Mouse (Mus musculus) left cerebral cortex, postnatal 25 days (tissue): ENCODE measurements around the gene Aox1. TPM values are rescaled to one million over a fixed set of nuclear protein-coding genes. Genes with fewer than 3 reads are reported as not detected.
A peak's percentile ranks its signal among the peaks of the same experiment; 100 is the strongest.

ENCODE experiments used
- DNase-seq, 2 experiments: peaks; one replicate each; pipeline ENCODE4 v3.0.0; 2022; ENCODE audit warnings: low spot score in 2 of 2, mixed read lengths in 1 of 2
- intact Hi-C: fragments of 180-260 bp; cut with DNase I; formaldehyde crosslinking; loops from one replicate; pipeline ENCODE4 v1.15.1; 2025
- total RNA-seq, 2 experiments: library from RNA; stranded (reverse); gene quantifications; 2 replicates each; pipeline ENCODE4 v1.2.3; 2021

The Aox1 gene
- total RNA-seq, 2 experiments from 2014 or later, result 2.3 to 2.6 TPM

- intact Hi-C loops, result no loop called here
- DNase-seq, result no peak
Observed at GRCm38 (mm10) chr1:58056939-58057338, 27.2 kb downstream of the Aox1 start.

GRCm38 (mm10) chr1:58058846-58059245, 29.1 kb downstream of the Aox1 start:
- intact Hi-C loops, result no loop called here
- DNase-seq, result no peak

- intact Hi-C loops, result no loop called here
- DNase-seq, result no peak
Observed at GRCm38 (mm10) chr1:58062131-58062530, 32.4 kb downstream of the Aox1 start.

- intact Hi-C loops, result no loop called here
Observed at GRCm38 (mm10) chr1:58065151-58065550, 35.4 kb downstream of the Aox1 start.

GRCm38 (mm10) chr1:58065606-58066005, 35.9 kb downstream of the Aox1 start:
- intact Hi-C loops, result no loop called here
- no peak for DNase-seq

More at GRCm38 (mm10) chr1:58065151-58065550, 35.4 kb downstream of the Aox1 start:
- DNase-seq, result no peak

- DNase-seq, result no peak
- intact Hi-C loops, result no loop called here
Observed at GRCm38 (mm10) chr1:58069181-58069580, 39.5 kb downstream of the Aox1 start.

GRCm38 (mm10) chr1:58070091-58070490, 40.4 kb downstream of the Aox1 start:
- DNase-seq, result peak in 1 of 2 experiments; percentile 21
- intact Hi-C loops, result no loop called here

- no peak for DNase-seq
- intact Hi-C loops, result no loop called here
Observed at GRCm38 (mm10) chr1:58071006-58071405, 41.3 kb downstream of the Aox1 start.

- intact Hi-C loops, result no loop called here
- DNase-seq, result no peak
Observed at GRCm38 (mm10) chr1:58071509-58071908, 41.8 kb downstream of the Aox1 start.

- no peak for DNase-seq
- intact Hi-C loops, result no loop called here
Observed at GRCm38 (mm10) chr1:58072416-58072815, 42.7 kb downstream of the Aox1 start.

- no peak for DNase-seq
- intact Hi-C loops, result no loop called here
Observed at GRCm38 (mm10) chr1:58072991-58073730, 43.4 kb downstream of the Aox1 start.

GRCm38 (mm10) chr1:58074266-58074665, 44.5 kb downstream of the Aox1 start:
- intact Hi-C loops, result no loop called here
- no peak for DNase-seq

GRCm38 (mm10) chr1:58077882-58078281, 48.2 kb downstream of the Aox1 start:
- no peak for DNase-seq
- intact Hi-C loops, result no loop called here

GRCm38 (mm10) chr1:58078390-58078789, 48.7 kb downstream of the Aox1 start:
- no peak for DNase-seq
- intact Hi-C loops, result no loop called here

- DNase-seq, result no peak
- intact Hi-C loops, result no loop called here
Observed at GRCm38 (mm10) chr1:58079689-58080088, 50.0 kb downstream of the Aox1 start.

- intact Hi-C loops, result no loop called here
- DNase-seq, result no peak
Observed at GRCm38 (mm10) chr1:58080446-58080845, 50.7 kb downstream of the Aox1 start.

- DNase-seq, result no peak
Observed at GRCm38 (mm10) chr1:58081356-58081755, 51.6 kb downstream of the Aox1 start.

GRCm38 (mm10) chr1:58089316-58089715, 59.6 kb downstream of the Aox1 start:
- intact Hi-C loops, result no loop called here
- DNase-seq, result no peak

More at GRCm38 (mm10) chr1:58081356-58081755, 51.6 kb downstream of the Aox1 start:
- intact Hi-C loops, result no loop called here

GRCm38 (mm10) chr1:58090191-58090590, 60.5 kb downstream of the Aox1 start:
- peak in 1 of 2 experiments; percentile 11 for DNase-seq
- intact Hi-C loops, result no loop called here

- intact Hi-C loops, result no loop called here
Observed at GRCm38 (mm10) chr1:58091213-58091612, 61.5 kb downstream of the Aox1 start.

GRCm38 (mm10) chr1:58091992-58092560, 62.3 kb downstream of the Aox1 start:
- intact Hi-C loops, result no loop called here
- no peak for DNase-seq

More at GRCm38 (mm10) chr1:58091213-58091612, 61.5 kb downstream of the Aox1 start:
- no peak for DNase-seq
